Mouse (Mus musculus): ENCODE measurements around the gene 4931423N10Rik.
"Not testable (repeated sequence)": the region's sequence is repeated elsewhere in the genome, so short reads cannot be mapped to it uniquely, and the experiment has no call there.

4931423N10Rik gene

DNA sequence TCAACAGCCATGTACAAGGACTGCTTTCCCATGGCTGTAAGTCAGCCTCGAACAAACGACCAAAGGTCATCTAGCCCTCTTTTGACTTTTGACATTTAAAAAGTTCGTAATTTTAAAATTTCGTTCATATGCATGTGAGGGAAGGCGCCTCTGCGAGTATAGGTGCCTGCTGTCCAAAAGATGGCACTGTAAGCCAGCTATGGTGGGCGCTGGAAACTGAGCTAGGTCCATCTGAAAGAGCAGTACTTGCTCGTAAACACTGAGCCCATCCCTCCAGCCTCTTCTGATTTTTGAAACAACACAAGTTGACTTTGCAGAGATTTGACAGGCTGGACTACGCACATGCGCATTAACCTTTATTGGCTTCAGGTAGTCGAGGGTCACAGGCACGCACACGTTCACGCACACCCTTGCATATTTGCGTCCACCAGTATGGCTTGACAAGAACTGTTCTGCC lies at the start of gene 4931423N10Rik:
Gene 4931423N10Rik, plus strand, starts transcription at position 407 of the 457 bp plus-strand sequence.
- DNase-seq (ENCODE audit: low spot score): no peak

DNA sequence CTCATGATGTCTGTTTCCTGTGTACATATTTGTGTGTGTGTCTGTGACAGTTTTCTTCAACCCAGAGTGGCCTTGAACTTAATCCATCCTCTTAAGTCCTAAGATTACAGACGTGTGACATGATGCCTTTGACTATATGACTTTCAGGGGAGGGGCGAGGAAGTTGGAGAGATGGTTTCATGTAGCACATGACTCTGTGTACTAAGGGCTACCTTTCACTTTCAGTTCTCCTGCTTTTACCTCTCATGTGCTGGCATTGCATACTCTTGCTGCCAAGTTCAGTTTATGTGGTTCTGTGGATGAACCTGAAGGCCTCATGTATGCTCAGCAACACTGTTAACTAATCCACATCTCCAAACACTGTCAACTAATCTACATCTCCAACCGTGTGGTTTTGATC lies 35.0 kb upstream of the 4931423N10Rik start:
- no peak for DNase-seq (ENCODE audit: low spot score)

DNA sequence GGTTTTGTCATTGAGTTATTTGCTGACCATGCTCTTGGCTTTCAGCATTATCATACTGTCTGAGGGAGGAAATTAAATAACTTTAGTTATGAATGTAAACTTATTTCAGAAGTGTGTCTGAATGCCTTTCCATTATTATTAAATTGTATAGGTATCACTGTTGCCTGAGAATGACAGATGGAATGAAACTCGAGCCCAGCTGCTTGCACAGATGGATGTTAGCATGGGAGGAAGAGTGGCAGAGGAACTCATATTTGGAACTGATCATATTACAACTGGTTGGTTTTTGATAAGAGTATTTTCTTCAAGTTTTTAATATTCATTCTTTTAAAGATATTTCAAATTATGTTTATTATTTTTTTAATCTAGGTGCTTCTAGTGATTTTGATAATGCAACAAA lies 12.9 kb upstream of the 4931423N10Rik start:
- DNase-seq (ENCODE audit: low spot score): no peak

DNA sequence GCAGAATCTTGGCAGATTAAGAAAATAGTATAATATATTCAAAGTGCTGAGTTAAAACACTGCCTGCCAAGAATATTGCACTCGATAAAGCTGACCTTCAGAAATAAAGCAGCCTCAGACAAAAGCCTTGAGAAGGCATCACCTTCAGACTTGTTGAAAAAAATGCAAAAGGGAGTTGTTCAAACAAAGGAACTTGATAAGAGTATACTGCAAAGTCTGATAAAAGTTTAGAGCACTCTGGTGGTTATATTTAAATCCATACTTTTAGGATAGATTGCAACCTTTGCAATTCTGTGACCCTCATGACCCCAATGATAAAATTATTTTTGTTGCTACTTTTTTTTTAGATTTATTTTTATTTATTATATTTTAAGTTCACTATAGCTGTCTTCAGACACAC lies 6.2 kb upstream of the 4931423N10Rik start:
- no peak for DNase-seq (ENCODE audit: low spot score)

DNA sequence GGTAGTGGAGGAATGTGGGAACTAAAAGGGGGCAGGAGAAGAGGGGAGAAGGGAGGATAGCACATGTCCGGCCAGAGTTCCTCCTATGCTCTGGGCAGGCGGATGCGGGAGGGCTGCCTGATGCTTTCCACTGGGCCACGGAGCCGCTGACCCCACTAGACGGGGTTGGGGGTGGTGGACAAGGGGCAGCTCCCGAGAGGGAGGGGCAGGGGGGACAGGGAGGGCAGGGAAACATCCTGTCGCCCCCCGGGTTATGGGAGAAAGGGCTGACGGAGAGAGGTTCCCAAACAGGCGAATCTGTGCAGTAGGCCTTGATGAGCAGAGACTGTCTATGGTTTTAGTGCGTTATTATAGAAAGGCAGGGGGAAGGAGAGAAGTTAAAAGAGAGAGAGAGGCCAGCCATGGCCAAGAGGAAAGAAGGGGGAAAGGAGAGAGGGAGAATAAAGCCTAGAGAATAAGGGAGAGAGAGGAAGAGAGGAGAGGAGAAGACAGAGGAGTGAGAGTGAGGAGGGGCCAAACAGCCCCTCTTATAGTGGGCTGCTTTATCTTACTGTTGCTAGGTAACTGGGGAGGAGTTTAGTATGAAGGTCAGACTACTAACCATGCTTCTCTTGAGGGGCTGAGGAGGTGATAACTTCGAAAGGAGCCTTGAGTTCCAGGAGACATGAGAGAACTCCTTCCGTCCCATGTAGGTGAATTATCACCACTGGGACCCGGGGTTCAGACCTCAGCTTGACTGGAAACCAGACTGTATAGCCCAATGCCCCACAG lies 4.2 kb upstream of the 4931423N10Rik start:
- DNase-seq (ENCODE audit: low spot score): no peak

DNA sequence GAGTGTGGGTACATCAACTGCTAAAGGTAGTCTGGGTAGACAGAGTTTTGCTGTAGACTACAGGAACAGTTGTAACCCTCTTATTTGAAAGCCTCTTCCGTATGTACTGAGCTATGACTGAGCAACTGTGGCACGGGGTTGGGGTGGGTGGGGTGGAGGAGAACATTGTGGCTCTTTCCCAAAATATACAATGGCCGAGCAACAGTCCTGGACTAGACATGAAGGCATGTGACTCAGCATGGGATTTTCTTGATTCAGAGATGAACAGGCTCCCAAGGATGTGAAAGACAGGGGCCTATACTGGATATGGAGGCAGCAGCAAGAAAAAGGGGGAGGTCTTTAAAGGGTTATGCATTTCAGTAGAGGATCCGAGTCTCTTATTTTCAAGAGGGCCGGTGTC lies 6.4 kb downstream of the 4931423N10Rik start:
- no peak for DNase-seq (ENCODE audit: low spot score)

DNA sequence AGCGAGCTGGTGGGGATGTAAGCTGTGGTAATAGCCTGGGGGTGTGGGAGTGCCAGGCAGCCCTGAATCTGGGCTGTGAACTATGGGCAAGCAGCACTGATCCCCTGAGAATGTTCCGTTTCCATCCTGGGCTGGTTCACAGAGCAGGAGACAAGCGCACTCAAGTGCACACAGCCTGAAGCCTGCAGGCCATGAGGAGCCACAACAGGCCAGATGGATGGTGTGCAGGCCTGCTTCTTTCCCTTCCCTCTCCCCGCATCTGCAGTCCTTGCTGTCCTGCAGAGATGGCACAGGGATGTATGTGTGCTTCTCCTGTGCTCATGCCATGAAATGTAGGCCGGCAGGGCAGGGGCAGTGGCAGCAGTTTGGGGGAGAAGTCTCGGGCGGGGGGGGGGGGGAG lies 17.9 kb downstream of the 4931423N10Rik start:
- DNase-seq (ENCODE audit: low spot score): no peak

DNA sequence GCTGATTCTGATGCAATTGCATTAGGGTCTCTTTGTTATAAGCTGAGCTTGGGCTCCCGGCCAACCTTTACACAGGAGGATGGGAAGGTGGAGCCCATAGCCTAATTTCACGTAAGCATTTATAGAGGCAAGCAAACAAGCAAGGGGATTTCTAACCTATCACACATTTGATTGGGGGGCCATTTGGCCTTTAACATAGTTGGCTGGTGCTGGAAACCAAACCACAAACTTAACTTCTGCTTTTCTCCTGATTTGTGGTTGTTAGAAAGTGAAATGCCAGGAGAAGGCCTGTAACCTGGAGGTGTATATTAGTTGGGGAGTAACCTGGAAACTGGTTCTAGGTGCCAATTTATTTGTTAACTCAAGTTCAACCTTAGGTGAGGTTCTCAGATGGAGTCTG lies 21.2 kb downstream of the 4931423N10Rik start:
- no peak for DNase-seq (ENCODE audit: low spot score)

DNA sequence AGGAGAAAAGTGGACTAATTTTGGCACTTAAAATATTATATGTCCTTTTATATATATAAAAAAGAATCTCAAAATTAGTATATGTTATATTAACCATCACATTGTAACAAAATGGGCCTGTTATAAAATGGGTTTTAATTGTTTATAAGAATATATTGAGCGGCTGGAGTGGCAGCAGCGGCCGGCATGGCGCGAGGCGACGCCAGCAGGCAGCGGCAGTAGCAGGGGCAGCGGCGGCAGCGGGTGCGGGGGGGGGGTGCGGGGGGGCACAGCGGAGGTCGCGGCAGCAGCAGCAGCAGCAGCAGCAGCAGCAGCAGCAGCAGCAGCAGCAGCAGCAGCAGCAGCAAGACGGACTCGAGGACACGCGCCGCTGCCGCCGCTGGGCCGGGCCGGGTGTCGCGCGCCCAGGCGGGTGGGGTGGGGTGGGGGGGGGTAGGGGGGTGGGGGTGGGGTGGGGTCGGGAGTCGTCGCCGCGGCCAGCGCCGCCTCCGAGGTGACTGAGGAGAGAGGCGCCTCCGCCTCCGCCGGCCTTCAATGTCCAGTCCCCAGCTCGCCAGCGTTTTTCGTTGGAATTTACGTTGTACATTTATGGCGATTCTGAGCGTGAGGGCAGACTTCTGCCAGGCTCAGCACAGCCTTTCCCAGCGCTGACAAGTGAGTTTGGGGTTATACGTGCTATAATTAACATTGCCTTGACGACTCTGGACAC lies 26.9 kb downstream of the 4931423N10Rik start:
- no peak for DNase-seq (ENCODE audit: low spot score)

DNA sequence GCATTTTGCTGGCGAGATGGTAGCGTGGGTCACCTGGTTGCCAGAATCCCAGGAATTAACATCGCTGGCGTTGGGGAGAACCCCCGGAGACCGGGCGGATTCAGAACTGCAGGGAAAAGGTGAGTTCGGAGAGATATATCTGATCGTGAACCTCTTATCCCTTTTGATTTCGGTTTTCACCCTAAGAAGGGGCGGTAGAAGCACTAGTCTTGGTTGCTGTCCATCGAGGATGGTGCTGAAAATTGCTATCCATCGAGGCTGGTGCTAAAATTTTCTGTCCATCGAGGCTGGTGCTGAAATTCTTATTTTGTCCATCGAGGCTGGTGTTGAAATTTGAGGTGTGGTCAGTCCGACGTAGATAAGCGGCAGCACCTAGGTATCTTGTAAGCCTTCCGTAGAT lies 83.7 kb downstream of the 4931423N10Rik start:
- not testable (repeated sequence) for DNase-seq (ENCODE audit: low spot score)

DNA sequence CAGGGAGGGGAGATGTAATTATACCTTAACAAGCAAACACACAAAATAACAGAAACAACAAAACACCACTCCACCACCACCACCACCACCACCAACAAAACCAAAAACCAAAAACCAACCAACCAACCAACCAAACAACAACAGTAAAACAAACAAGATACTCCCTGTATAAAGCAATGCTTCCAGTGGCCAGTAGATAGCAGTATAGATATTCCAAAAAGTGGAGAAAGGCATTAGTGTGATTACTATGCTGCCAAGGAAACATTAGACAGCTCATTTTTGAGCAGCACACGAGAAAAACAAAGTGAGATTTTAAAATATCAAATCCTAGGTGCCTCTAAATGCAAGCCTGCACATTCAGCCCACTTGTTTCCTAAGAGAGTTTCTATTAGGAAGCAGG lies 107.6 kb downstream of the 4931423N10Rik start:
- no peak for DNase-seq (ENCODE audit: low spot score)

All from lung, postnatal 25 days (tissue).